Mouse (Mus musculus) adrenal gland (tissue): Measurements from ENCODE around the gene Cib2.

ENCODE experiments used
- intact Hi-C: fragments of 180-260 bp; cut with DNase I; formaldehyde crosslinking; loops from one replicate; pipeline ENCODE4 v1.15.1; 2025

Gene Cib2

GRCm38 (mm10) chr9:54549433-54549832, 10.6 kb downstream of the Cib2 start:
- intact Hi-C loops: loop anchor here (2.0 to 5.0 kb wide), 2 partner anchors 111 to 128 kb away; no protein-coding TSS in a partner anchor

DNA sequence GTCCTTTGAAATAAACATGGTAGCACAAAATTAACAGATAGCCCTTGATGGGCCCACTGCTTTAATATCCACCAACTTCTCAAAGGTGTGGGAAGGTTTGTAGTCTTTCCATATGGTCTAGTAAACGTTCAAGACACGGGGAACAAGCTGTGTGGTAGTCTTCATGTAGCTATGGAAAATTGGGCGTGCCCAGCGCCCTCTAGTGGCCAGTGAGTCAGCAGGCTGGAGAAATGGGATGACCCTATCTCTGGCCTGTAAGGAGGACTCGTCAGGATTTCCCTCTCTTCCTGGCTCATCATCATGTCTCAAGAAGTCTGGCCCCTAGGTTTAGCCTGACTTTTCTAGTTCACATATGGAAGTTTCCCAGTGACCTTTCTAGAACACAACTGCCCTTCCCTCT, 12.5 kb downstream of the Cib2 start:
- intact Hi-C loops: loop anchor here (5.0 kb wide), 1 partner anchor 130 kb away; no protein-coding TSS in a partner anchor

DNA sequence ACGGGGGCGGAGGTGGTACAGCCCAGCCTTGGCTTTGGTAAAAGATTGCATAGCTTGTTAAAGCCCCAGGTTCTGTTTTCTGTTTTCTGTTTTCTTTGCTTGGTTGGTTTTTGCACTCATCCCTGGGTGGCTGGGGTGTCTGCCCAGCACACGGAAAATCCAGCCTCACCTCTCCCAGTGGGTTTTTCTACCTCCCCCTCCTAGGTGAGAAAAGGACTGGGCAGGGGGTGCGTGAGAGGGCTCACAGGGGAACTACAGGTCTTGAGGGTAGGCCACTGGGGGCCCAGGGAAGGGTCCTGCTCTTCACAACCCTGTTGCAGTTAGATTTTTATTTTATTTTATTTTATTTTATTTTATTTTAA, 15.1 kb downstream of the Cib2 start:
- intact Hi-C loops: loop anchor here (5.0 kb wide), 1 partner anchor 132 kb away; no protein-coding TSS in a partner anchor

DNA sequence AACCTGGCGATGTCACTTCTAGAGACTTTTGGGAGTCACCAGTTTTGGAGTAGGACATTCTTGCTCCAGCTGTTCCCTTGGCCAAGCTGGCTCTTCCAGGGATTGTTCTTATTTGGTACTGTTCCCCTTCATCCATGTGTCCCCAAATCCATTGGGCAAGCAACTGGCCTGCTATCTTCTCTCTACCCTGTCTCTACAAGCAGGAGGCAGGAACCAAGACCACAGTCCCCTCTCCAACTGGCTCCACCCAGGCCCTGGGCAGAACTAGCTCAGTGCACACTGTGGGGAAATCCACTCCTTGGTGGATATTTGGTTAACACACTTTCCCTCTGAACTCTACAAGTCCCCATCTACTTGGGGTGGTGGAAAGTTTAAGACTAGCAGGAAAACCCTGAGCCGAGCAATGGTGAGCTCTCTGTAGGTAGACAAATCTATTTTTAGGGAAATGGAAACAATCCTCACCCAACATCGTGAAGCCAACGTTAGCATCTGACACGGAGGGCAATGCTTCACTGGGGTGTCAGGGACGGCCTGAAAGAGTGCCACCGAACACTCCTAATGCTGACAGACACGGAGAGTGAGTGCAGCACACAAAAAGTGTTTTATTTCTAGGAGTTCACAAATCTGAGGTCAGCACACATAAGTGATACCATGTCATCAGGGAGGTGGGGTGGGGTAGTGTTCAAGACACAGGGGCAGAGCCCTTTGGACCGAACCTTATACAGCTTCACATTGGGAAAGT, 15.6 kb downstream of the Cib2 start:
- intact Hi-C loops: no loop called here

- intact Hi-C loops: no loop called here
These were observed 19.2 kb downstream of the Cib2 start for GRCm38 (mm10) chr9:54540801-54541200.

GRCm38 (mm10) chr9:54538684-54539083, 21.3 kb downstream of the Cib2 start, which contains the start of gene Sh2d7:
Sh2d7 (plus strand) TSS chr9:54538984.
- intact Hi-C loops: no loop called here

DNA sequence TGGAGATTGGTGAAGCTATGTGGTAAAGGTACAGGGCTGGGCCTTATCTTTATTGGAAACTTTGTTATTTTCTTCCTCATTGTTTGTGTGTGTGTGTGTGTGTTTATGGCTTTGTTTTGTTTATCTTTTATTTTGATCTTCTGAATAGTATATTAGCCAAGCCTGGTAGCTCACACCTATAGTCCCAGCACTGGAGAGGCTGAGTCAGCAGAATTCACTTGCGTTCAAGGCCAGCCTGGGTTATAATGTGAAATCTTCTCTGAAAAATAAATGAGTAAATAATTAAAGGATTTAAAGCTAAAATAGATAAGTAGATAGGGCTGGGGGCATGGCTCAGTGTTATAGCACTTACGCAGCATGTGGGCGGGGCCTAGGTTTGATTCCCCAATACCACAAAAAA, 21.8 kb downstream of the Cib2 start:
- intact Hi-C loops: no loop called here

GRCm38 (mm10) chr9:54537480-54537879, 22.5 kb downstream of the Cib2 start:
- intact Hi-C loops: no loop called here

DNA sequence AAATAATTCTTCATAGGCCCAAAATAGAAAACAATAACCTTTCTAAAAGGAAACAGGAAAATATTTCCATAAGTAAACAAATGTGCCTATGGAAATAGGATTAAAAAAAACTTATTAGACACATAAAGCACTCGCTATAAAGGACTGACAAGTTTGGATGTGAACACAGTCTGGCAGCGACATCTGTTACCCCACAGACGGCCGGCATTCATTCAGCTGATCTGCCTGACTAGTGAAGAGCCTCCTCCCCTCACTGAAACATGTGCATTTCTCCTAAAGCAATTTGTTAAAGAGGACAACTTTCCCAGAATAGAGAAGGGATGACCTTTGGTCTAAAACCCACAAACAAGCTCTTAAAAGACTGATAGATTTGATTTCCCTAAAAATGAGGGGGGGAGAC, 23.0 kb downstream of the Cib2 start:
- intact Hi-C loops: no loop called here

- intact Hi-C loops: no loop called here
These were observed 23.8 kb downstream of the Cib2 start for GRCm38 (mm10) chr9:54536236-54536635.

DNA sequence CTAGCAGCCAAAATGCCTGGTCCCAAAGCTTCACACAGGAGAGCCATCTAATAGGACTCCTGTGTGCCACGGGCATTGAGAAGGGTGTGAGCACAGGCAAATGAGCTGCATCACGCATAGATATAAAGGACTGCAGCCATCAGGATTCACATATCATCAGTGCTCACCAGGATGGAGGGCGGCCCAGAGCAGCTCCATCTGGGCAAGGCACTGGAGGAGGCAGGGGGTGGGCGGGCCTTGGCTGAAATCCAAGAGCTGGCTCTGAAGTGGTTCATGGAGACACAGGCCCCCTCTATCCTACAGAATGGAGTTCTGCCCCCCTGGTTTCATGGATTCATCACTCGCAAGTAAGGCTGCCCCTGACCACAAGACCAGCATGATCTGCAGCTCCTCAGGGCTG, 26.0 kb downstream of the Cib2 start:
- intact Hi-C loops: no loop called here

DNA sequence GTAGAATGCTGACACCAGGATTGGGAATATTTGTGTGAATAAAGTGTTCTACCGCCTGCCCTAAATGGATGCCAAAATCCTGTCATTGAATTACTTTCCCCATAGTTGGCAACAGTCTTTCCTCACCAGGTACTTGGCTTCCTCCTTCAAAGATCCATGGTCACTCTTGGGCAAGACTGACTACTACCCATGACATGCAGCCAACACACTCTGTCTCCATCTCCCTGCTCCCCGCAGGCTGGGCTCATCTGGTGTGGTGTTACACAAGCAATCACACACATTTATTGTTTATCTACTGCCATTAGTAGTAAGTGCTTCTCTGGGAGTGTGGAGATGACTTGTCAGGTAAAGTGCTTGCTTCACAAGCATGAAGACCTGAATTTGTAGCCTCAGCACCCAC, 27.1 kb downstream of the Cib2 start:
- intact Hi-C loops: no loop called here

DNA sequence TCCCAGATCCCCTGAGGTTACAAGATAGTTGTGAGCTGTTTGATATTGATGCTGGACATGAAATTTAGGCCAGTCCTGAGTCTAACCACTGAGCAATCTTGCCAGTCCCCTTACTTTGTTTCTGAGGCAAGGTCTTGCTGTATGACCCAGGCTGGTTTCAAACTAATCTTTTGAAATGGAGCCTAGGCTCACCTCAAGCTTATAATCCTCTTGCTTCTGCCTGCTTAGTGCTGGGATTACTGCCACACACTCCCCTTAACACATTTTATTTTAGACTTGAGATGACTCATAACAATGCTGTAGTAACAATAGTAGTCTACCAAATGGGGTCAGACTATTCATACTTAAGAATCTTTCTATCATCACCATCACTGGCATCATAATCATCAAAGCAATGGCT, 28.6 kb downstream of the Cib2 start:
- intact Hi-C loops: no loop called here

- intact Hi-C loops: no loop called here
These were observed 29.2 kb downstream of the Cib2 start for GRCm38 (mm10) chr9:54530836-54531235.

- intact Hi-C loops: no loop called here
These were observed 30.1 kb downstream of the Cib2 start for GRCm38 (mm10) chr9:54529950-54530349.

DNA sequence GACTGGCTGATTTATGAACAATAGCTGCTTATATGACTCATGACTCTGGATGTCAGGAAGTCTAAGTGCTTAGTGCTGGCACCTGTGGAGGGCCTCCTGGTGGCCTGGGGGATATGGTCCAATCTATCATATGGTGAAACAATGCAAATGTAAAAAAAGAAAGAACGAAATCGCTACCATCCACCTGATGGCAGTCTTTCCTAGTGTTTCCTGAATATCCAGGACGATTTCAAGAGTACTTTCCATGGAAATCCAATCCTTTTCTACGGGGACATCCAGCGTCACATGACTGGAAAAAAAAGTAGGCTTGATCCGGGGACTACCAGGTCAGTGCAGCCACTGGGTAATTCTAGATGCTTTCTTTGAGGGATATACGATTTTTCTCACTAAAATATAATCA, 32.3 kb downstream of the Cib2 start:
- intact Hi-C loops: no loop called here

GRCm38 (mm10) chr9:54520286-54520685, 39.7 kb downstream of the Cib2 start:
- intact Hi-C loops: no loop called here

- intact Hi-C loops: no loop called here
These were observed 41.1 kb downstream of the Cib2 start for GRCm38 (mm10) chr9:54518921-54519320.

GRCm38 (mm10) chr9:54515991-54516390, 44.0 kb downstream of the Cib2 start:
- intact Hi-C loops: no loop called here

GRCm38 (mm10) chr9:54502873-54503272, 57.1 kb downstream of the Cib2 start:
- intact Hi-C loops: no loop called here

GRCm38 (mm10) chr9:54502111-54502495, 57.9 kb downstream of the Cib2 start:
- intact Hi-C loops: no loop called here

DNA sequence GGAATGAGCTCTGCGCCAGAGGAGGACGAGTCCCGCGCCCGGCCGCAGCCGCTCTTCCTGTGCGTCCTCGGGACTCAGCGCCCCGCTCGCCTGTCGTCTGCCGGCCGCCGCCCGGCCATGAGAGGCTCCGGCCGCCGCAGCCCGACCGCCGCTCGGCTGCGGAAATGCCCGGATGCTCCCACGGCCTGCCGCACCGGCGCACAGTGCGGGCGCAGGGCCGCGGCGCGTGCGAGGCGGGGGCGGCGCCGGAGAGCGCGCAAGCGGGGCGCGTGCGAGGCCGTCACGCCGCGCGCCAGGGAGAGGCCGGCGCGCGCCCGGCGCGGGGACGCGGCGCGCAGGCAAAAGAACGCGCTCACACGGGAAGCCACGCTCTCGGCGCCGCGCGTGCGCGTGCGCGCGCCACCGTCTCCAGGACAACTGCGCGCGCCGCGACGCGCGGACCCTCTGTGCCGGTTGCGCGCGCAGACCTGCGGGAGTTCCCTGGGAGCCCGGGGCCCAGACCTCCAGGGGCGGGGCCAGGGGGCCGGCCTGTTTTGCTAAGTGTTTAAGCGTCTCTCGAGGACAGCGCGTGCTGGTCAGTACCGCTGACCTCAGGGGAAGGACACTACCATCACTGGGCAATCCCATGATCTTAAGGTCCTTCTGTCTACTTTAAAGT, 58.4 kb downstream of the Cib2 start, which contains the start of gene Dmxl2:
Gene Dmxl2 (minus strand): TSS at position 174 of the 658 bp plus-strand sequence.
- intact Hi-C loops: no loop called here
